8 mouse cellular contexts compared by ENCODE assay signal in the genomic region with DNA sequence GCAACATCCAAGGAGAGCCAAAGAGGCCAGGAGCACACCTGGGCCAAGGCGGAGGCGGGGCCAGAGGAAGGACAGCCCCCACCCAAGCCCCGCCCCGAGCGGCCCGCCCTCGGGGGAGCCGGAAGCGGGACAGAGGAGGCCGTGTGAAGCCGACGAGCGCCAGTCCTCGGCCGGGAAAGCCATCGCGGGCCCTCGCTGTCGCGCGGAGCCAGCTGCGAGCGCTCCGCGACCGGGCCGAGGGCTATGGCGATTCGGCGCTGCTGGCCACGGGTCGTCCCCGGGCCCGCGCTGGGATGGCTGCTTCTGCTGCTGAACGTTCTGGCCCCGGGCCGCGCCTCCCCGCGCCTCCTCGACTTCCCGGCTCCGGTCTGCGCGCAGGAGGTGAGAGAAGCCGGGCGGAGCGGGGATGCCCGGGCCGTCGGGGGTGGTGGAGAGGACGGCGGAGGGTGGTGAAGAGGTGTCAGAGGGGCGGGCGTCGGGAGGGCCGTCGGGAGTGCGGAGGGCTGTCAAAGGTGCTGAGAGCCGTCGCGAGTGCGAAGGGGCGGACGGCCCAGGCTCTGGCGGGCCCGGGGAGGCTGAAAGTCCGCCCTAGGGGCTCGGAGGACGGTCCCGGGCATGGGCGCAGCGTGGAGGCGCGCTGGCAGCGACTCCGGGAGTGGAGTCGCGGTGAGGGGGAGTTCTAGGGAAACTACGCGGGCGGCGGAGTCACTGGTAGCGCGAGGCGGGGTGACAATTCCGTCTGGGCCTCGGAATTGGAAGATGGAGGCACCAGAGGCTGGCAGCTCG. TPM values are rescaled to one million over a fixed set of nuclear protein-coding genes. Genes with fewer than 3 reads are reported as not detected.
DNase-seq lines count a peak whose midpoint lies in the region; ATAC-seq and TF ChIP-seq lines count a peak whose summit lies in the region.

Gene Il17ra (plus strand): TSS at position 162 of the 786 bp plus-strand sequence.

- H3K27ac ChIP-seq in forebrain, embryonic 11.5 days (ENCODE audit: low read depth, low read length): no peak within 1 kb of the TSS

- DNase-seq in G1E (ENCODE audit: low spot score): peak; percentile 77
- DNase-seq in adrenal gland, postnatal 25 days: peak; percentile 77
- peak; percentile 84 for DNase-seq in forebrain, embryonic 11.5 days (ENCODE audit: low spot score)
- peak; percentile 77 to 79 for DNase-seq in heart, postnatal 36 days
- DNase-seq in left cerebral cortex, postnatal 25 days (ENCODE audit: low spot score in 2 of 2): peak; percentile 60 to 66
- peak; percentile 66 for DNase-seq in right cerebral cortex, postnatal 25 days
- DNase-seq in layer of hippocampus, adult 9-11 months: no peak

- H3K4me1 ChIP-seq in G1E (ENCODE audit: insufficient read depth, low read depth, low read length): peaks cover 48% of the 10 kb centered on the region
- peaks cover 8% of the 10 kb centered on the region; the same call in 1 of the 2 replicates for H3K4me1 ChIP-seq in forebrain, embryonic 11.5 days (replicated peaks; ENCODE audit: control insufficient read depth, insufficient read depth, low read length)

- 0 out of 2 replicates have a peak, but pooled peaks have one; percentile 36 for ATAC-seq in G1E (ENCODE audit: extremely low read depth, insufficient number of reproducible peaks, low FRiP score, poor library complexity, severe bottlenecking)
- peak; percentile 84 for ATAC-seq in forebrain, embryonic 11.5 days (replicated peaks; ENCODE audit: low FRiP score)
- ATAC-seq in megakaryocyte progenitor cell, adult 5-6 weeks (replicated peaks; ENCODE audit: poor library complexity): peak; percentile 50

- H3K9ac ChIP-seq in forebrain, embryonic 11.5 days (ENCODE audit: low read length): peak within 1 kb of the TSS; percentile 52

- intact Hi-C loops in heart, postnatal 36 days (cut with DNase I): no loop called here
- intact Hi-C loops in left cerebral cortex, postnatal 25 days (cut with DNase I): no loop called here

- peak within 1 kb of the TSS; percentile 66 for H3K4me2 ChIP-seq in forebrain, embryonic 11.5 days (ENCODE audit: low read depth, low read length, severe bottlenecking)

- under 1% methylated on average over 85 of the region's 90 CpGs for WGBS in forebrain, embryonic 11.5 days

- H3K9me3 ChIP-seq in G1E (replicated peaks): no peaks in the 10 kb centered on the region
- H3K9me3 ChIP-seq in forebrain, embryonic 11.5 days (ENCODE audit: control insufficient read depth, low read length): no peaks in the 10 kb centered on the region

- no peak for TF ChIP-seq CTCF in G1E (IDR thresholded peaks at IDR 0.05; ENCODE audit: low read depth, low read length)

- peak within 1 kb of the TSS; percentile 79 for H3K4me3 ChIP-seq in G1E (ENCODE audit: low read depth, low read length)
- peak within 1 kb of the TSS; percentile 57 for H3K4me3 ChIP-seq in forebrain, embryonic 11.5 days (ENCODE audit: low read depth, low read length)

- peaks cover 18% of the 10 kb centered on the region for H3K36me3 ChIP-seq in G1E (replicated peaks)
- no peaks in the 10 kb centered on the region for H3K36me3 ChIP-seq in forebrain, embryonic 11.5 days (ENCODE audit: control insufficient read depth, insufficient read depth, low read length)

- H3K27me3 ChIP-seq in G1E (ENCODE audit: insufficient read depth, low read length): peaks cover 11% of the 10 kb centered on the region
- peaks cover 21% of the 10 kb centered on the region for H3K27me3 ChIP-seq in forebrain, embryonic 11.5 days (ENCODE audit: control insufficient read depth, insufficient read depth, low read length)

RNA-seq across cellular contexts. Expression of gene Il17ra, which starts in this region (rescaled TPM):
- total RNA-seq in G1E (2014; fragmentation: Nextera tagmentation): 4.4 and 7.1 TPM in 2 replicates
- total RNA-seq in G1E (2017): 6.0 and 6.3 TPM in 2 replicates
- 10.3 and 10.7 TPM in 2 replicates for polyA plus RNA-seq in G1E (2012)
- 10.2 and 14.5 TPM in 2 replicates for total RNA-seq in adrenal gland, postnatal 25 days (2021)
- 2.6 and 3.6 TPM in 2 replicates for polyA plus RNA-seq in forebrain, embryonic 11.5 days (2014; fragmentation: Nextera tagmentation; extraction: Ambion mirVana)
- total RNA-seq in heart, postnatal 36 days (2021): 1 to 10 TPM; 2.9 to 3.5 TPM
- total RNA-seq in left cerebral cortex, postnatal 25 days (2021): 10 to 100 TPM; 12.1 to 17.0 TPM
- 23.1 and 30.3 TPM in 2 replicates for total RNA-seq in megakaryocyte progenitor cell, adult 5-6 weeks (2015)
- 19.8 and 25.9 TPM in 2 replicates for total RNA-seq in megakaryocyte progenitor cell, adult 5-6 weeks (2017)
